Mouse (Mus musculus) cerebellum, adult 2 months (tissue): ENCODE measurements around the gene Rgs3.

Source experiments
- CTCF ChIP-seq: fragments of 200-500 bp; IDR thresholded peaks from 2 replicates; pipeline ENCODE4 v1.5.1; 2011; ENCODE audit warnings: low read depth, mild to moderate bottlenecking, control low read depth, low read length, moderate library complexity, borderline replicate concordance; ENCODE audit not compliant: insufficient read depth
- POLR2A ChIP-seq: fragments of 200-500 bp; IDR thresholded peaks from 2 replicates; pipeline ENCODE4 v1.6.1; 2011; ENCODE audit warnings: low read length, control low read depth, borderline replicate concordance; ENCODE audit not compliant: insufficient read depth

DNA sequence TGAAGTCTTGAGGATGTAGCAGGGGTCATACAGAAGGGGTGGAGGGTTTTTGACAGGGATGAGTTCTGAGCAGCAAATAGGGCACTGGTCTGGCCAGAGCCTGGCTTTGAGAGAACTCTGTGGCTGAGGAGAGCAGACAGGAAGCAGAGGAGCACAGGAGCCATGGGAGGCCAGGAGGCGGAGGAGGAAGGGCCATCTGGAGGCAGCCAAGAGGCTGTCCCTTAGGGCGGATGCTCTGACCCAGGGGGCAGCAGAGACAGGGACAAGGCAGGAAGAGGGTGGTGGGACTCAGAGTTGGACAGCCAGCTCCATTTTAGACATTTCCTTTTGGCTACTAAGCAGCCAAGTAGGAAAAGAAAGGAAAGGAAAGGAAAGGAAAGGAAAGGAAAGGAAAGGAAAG lies 43.6 kb upstream of the Rgs3 start:
- TF ChIP-seq CTCF, result 0 out of 2 replicates have a peak, but pooled peaks have one; percentile 1
- TF ChIP-seq POLR2A, result peak; percentile 39; the same call in 1 of the 2 replicates
